Mouse (Mus musculus) naive thymus-derived CD4-positive, alpha-beta T cell, adult 2 months (primary cell): Measurements from ENCODE around the gene Prl7c1.
"Not testable (repeated sequence)": the region's sequence is repeated elsewhere in the genome, so short reads cannot be mapped to it uniquely, and the experiment has no call there.

Experiments used
- DNase-seq: peaks from one replicate; pipeline ENCODE4 v3.0.0-alpha.2; 2011; ENCODE audit warnings: low read depth

Gene Prl7c1

GRCm38 (mm10) chr13:27780704-27781103 is at the start of gene Prl7c1:
Prl7c1 (minus strand) TSS chr13:27780804.
- DNase-seq: not testable (repeated sequence)

DNA sequence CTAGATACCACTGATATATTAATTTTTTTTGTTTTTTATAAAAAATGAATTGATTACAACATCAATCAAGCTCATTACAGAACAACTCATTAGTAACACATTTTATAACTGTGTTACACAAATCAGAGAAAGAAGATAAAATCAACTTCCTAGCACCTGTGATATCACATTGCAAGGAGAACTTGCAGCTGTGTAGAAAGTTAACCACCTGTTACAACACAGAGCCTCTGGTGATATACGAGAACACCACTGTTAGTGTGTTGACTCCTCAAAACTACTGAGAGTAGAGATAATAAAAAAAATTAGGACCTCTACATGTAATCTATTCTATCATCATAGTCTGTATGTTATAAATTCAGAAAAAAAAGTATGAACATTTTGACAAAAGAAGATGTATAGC is 22.2 kb upstream of the Prl7c1 start:
- no peak for DNase-seq

DNA sequence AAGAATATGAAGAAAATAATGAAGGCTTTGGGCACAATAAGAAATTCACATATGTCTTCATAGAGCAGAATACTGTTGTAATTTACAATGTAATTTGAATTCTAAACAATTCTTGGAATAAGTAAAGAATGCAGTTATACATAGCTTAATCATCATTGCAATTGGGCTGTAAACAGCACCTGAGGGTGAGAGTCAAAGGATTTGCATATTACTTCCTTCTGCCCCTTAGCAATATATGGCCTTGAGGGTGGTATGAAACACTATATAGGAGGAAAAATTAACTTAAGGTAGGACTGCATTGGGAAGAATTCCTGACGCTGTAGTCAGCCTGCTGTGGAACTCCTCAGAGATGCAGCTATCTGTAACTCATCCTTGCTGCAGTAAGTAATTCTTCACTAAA is 20.8 kb upstream of the Prl7c1 start, which contains the start of gene Prl2a1:
Gene Prl2a1 (plus strand): TSS at position 301 of the 400 bp plus-strand sequence.
- no peak for DNase-seq

GRCm38 (mm10) chr13:27799303-27799702 is 18.7 kb upstream of the Prl7c1 start:
- DNase-seq: no peak

GRCm38 (mm10) chr13:27734512-27735186 is 46.0 kb downstream of the Prl7c1 start:
- no peak for DNase-seq

- DNase-seq: not testable (repeated sequence)
These were observed 50.2 kb downstream of the Prl7c1 start for GRCm38 (mm10) chr13:27730286-27730959.

DNA sequence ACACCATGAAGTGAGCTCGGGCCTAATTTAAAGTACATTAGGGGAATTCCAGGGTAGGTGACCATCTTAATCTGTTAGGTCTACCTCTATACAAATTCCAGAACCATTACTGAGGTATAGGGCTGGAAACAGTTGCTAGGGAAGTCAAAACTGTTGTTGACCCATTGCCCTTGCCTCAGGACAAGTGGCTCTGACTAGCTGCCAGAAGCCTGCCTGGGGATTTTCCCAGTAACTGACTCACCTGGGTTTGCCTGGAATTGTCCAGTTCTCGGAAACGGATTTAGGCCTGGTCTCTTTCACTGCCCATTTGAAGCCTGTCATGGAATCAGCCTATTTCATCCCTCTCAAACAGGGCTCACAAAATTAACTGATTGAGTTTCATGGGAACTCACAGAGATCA is 55.5 kb downstream of the Prl7c1 start:
- not testable (repeated sequence) for DNase-seq
